Mouse (Mus musculus): Measurements from ENCODE around the gene Pik3ap1. TPM values are rescaled to one million over a fixed set of nuclear protein-coding genes. Genes with fewer than 3 reads are reported as not detected.
A peak's percentile ranks its signal among the peaks of the same experiment; 100 is the strongest.

Pik3ap1 gene
- total RNA-seq, 4 experiments from 2014 or later: 0.15 to 0.58 (median 0.37) TPM

DNA sequence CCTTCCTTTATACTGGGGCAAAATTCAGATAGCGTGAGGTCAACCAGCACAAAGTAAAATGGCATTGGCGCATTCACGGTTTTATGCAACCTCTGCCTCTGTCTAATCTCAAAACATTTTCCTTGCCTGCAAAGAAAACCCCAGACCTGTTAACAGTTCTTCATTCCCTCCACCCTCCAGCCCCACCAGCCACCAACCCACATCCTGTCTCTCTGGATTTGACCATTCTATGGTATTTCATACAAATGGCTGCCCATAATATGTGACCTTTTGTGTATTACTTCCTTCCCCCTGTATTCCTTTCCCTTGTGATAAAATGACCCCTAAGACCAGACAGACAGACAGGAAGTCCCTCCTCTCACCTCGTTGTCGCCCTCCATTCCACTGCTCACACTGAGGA is 102.2 kb downstream of the Pik3ap1 start:
- DNase-seq (ENCODE audit: low spot score in 2 of 2): no peak

DNA sequence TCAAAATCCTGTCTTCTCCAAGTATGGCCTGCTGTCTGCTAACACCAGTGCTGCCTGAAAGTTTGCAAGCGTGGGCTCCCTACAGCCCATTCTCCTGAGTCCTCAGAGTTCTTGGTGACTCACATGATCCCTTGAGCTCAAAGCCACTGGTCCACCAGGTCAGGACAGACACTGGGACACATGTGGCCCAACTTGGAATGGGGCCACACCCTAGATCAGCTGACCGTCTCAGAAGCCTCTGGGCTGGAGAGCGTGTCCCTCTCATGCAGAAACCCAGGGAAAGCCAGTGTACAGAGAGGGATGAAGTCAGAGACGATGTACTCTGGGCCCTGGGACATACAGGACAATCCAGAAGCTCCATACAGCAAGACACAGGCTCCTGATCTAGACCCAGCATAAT is 102.7 kb downstream of the Pik3ap1 start:
- no peak for DNase-seq (ENCODE audit: low spot score in 2 of 2)

DNA sequence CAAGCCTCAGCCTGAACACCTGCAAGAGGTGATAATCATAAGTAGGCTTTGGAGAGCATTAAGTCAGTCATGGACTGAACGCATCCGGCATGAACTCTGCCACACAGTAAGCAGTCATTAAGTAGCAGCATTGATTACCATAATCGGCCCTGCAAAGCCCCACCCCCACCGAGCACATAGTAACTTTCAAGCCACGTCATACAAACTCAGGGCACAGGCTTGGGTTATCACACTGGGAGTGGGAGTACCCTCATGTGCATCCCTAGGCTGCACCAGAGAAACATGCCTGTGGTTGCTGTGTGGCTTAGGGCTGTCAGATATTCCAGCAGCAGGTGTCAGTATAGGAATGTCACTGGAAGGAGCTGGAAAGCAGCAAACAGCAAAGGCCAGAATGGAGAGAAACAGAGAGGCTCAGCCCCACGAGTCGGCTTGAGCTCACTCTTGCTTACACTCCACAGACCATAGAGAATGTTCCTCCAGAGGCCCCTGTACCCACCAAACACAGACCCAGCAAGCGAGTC is 105.1 kb downstream of the Pik3ap1 start:
- DNase-seq (ENCODE audit: low spot score in 2 of 2): no peak

DNA sequence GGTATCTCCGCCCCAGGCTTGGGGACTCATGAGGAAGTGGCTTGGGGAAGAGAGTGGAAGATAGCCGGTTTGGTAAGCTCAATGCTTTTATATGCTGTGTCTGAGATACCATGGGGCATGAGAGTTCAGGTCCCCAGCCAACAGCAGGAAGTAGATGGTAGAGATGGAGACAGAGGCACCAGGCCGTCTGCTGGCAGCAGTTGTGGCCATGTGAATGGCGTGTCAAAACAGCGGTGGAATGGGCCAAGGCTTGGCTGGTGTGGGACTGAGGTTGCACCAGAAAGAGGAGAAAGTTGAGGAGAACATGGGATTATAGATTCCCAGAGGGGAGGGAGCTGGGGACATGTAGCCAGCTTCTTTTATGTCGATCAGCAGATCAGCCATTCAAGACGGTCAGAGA is 106.3 kb downstream of the Pik3ap1 start:
- no peak for DNase-seq (ENCODE audit: low spot score in 2 of 2)

DNA sequence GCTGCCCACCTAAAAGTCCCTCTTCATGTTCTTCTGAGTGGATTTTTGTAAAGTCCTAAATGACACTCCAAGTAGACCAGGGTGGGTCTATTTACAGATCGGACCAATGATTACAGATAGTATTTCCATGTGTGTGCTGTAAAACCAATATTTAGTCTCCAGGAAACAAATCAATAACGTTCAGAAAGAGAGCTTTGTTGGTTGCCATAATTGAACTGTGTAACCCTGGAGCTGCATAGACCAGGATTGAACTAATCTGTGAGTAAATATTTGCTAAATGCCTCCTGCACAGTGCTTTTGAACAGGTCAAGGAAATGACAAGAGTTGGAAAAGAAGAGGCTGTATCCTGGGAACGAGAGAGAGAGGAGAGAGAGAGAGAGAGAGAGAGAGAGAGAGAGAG is 109.3 kb downstream of the Pik3ap1 start:
- no peak for DNase-seq (ENCODE audit: low spot score in 2 of 2)

DNA sequence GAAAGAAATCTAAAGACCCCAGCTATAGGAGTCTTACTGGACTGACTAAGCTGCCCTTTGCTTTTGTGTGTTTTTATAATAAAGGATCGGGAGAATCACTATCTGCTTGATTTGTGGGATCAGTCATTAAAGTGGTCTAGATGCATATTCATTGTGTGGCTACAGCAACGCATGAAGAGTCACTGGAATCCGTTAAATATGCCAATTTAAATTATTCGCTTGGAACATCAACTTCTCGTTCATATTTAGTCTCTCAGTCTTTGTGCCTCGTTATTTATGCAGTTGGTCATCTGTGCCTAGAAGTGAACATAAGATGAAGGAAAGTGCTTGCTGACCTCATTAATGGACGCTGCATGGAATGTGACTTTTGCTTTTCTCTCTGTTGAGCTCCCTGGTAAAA is 114.0 kb downstream of the Pik3ap1 start:
- no peak for DNase-seq (ENCODE audit: low spot score in 2 of 2)

DNA sequence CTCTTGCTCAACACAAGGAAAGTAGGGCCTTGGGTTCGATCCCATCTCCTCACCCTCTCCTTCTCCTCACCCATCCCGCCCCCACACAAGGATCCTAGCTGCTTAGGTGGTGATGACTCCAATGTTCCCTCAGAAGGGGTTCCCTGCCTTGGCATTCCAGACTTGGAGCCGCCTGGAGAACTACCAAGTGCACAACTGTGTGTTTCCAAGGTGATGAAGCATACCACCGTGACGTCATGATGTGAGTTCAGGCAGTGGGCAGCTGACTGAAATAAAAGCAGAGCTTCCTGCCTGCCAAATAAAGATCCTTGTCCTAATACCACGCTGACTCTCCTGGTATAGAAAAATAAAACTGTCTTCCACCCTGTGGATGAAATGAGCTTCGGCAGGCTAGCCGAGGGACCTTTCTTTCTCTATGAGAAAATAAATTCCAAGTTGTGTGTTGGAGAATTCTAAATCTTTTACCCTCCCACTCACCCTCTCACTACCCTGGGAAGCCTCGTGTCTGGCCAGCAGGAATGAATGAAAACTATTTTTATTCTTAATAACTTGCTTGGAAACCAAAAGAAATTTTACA is 114.7 kb downstream of the Pik3ap1 start:
- no peak for DNase-seq (ENCODE audit: low spot score in 2 of 2)

DNA sequence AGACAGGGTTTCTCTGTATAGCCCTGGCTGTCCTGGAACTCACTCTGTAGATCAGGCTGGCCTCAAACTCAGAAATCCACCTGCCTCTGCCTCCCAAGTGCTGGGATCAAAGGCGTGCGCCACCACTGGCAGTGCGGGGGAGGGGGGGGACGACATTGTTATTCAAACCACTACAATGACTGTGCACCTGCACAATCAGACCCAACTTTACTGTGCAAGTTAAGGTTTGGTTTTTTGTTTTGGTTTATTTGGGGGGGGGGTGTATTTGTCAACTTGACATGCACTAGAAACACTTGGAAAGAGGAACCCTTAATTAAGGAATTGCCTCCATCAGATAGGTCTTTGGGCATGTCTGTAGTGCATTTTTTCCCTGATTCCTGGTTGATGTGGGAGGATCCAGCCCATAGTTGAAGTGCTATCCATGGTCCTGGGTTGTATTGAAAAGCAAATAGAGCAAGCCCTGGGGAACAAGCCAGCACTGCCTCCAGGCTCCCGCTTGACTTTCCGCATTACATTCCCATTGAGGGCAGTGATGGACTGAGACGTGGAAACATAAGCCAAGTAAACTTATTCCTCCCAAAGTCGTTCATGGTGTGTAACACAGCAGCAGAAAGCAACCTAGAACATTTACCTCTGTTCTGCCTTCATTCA is 118.5 kb downstream of the Pik3ap1 start:
- DNase-seq (ENCODE audit: low spot score in 2 of 2): no peak

DNA sequence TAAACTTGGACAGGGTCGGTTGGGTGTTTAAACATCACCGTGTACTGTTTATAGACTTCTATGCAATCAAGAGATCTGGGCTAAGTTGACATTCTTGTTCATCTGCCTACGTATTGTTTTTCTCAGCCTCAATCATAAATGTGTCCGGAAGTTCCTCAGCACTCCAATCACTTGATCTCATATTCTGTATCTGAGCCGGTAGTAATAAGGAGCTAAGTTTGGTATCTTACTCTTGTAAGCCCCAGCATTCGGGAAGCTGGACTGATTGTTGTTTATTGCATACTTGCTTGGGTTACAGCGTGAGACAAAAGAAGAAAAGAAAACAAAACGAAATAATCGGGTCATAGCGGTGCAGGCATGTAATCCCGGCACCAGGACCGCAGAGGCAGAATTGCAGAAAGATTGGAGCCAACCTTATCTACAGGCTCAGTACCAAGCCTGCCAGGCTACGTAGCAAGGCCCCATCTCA is 120.5 kb downstream of the Pik3ap1 start:
- DNase-seq (ENCODE audit: low spot score in 2 of 2): no peak

DNA sequence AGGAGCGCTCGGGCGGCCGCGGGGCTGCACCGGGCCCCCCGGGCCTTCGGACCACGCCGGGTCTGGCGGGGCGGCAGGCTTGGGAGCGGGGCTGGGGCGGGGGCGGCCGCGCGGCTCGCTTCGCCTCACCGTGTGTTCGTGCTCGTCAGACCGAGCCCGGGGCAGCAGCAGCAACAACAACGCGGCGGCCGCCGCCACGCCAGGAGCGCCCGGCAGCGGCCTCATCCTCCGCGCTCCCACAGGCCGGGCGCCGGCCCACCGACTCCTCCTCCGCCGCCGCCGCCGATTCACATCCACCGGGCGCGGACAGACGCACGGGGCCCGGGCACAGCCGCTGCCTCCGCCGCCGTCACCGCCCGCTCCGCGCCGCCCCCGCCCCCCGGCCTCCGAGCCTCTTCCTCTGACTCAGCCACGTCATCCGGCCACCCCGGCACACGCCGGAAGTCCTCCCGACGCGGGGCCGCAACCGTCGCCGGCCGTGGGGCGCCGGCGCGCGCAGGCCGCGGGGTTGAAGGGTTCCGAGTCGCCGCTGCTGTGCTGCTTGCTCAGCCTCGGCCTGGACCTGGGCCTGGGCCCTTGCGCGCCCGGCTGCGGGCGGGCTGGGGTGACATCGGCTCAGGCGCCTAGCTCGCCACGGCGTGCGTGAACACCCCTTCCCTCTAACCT is 121.1 kb downstream of the Pik3ap1 start, which contains the start of gene Tm9sf3:
Gene Tm9sf3 (minus strand): TSS at position 368 of the 666 bp plus-strand sequence.
- peak; percentile 74 to 79 for DNase-seq (ENCODE audit: low spot score in 2 of 2)

DNA sequence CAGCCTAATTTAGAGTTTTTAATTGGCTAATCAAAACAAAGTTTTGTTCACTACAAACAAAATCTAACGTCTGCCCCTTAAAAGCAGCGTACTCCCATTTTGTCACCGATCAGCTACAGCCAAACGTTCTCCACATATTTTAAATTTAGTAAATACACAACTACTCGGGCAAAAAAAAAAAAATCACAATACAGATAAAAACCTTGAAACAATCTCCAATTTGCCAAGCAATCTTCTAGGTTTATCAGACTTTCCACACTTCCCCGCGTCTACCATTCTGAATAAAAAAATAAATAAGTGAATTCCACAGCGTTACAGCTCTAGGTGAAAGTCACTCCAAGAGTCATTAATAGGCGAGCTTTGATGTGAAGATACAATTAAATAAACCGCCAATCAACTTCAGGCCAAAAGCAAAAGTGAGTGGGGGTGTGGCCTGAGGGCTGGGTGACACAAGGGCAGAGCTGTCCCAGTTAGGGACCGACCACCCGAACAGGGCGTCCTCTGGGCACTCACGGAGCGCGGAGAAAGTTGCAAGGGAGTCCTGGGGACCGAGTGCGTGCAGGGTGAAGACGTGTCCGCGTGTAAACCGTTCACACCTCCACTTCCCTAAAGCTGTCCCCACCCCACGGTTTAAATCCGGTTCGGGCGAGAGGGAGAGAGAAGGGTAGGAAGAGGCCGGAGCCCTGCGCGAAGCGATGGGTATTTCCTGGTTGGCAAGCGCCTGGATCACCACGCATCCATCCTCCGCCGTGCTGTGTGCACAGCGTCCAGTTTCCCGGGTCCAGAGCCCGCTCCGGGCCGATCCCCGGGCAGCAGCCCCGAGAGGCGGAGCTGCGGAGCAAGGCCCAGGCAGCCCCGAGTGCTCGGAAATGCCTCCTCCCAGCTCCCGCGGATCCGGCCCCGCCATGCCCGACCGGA is 121.9 kb downstream of the Pik3ap1 start:
- DNase-seq (ENCODE audit: low spot score in 2 of 2): peak; percentile 14 to 46

DNA sequence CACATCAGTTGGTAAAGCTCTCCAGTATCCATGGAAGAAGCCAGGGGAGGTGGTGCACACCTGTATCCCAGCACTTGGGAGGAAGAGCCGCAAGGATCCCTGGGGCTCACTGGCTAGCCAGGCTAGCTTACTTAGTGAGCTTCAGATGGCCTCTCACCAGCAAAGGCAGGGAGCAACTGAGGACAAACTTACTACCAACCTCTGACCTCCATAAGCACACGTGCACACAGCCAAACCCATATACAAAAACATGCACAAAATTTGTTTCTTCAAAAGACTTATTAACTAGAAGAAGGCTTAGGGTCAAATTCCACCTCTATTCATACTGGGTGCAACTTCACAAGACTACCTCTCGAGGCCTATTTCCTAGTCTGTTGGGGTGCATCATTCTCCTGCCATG is 124.2 kb downstream of the Pik3ap1 start:
- no peak for DNase-seq (ENCODE audit: low spot score in 2 of 2)

DNA sequence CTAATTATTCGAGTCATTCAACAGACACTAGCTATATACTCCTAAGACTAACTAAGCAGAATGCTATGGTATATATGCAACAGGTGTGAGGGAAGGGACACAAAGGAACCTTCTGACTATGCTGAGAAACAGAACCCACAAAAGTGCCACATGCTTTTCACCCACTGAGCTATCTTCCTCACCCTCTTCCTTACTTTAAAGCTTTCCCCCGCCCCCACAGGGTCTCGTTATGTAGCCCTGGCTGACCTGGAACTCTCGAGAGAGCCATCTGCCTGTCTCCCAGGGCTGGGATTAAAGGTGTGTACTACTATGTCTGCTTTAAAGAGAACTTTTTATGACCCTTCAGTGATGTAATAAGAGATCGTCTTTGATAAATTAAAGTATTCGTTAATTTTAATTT is 125.6 kb downstream of the Pik3ap1 start:
- DNase-seq (ENCODE audit: low spot score in 2 of 2): no peak

DNA sequence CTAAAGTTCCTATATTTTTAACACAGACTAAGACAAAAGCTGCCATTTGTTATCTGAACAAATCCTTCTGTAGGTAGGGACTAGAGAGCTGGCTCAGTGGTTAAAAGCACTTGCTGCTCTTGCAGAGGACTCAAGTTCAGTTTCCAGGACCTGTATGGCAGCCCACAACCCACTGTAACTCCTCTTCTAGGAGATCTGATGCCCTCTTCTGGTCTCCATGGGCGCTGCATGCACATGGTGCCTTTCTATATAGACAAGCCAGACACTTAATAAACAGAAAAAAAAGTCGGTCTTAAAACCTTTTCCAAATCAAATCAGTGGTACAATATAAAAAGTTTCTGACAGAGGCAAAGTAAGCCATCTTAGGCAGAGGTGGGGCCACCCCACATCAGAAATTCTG is 126.2 kb downstream of the Pik3ap1 start:
- DNase-seq (ENCODE audit: low spot score in 2 of 2): no peak

DNA sequence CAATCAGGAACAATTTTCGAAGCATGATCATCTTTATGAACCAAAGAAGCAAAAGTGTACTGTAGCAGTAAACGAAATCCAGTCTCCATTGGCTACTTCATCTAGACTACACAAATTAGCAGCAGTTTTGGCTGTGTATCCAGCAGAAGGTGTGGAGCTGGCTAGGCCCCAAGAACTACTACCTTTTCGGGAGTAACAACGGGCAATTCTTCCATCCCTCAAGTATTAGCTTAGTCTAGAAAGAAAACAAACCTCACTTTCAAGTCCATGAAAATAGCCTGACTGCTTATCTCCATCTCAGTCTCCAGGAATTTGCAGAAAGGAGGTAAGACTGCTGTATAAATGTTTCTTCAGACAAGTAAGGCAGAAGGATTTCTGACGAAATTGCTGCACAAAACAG is 130.3 kb downstream of the Pik3ap1 start:
- DNase-seq (ENCODE audit: low spot score in 2 of 2): no peak

DNA sequence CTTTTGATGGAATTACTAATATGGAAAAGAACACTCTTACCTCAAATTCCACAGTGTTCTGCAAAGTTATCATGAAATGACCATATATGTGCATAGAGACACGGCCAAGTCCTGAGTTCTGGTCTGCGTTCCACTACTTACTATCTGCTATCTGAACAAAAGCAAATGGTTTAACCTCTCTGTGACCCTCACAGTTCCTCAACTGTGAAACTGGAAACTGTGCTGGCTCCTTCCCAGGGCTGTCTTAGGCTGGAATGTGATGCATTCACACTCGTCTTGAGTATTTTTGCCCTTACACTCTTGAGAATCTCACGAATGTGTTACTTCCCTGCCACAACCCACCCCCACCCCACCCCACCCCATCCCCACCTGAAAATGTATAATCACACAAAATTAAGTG is 135.9 kb downstream of the Pik3ap1 start:
- DNase-seq (ENCODE audit: low spot score in 2 of 2): no peak

DNA sequence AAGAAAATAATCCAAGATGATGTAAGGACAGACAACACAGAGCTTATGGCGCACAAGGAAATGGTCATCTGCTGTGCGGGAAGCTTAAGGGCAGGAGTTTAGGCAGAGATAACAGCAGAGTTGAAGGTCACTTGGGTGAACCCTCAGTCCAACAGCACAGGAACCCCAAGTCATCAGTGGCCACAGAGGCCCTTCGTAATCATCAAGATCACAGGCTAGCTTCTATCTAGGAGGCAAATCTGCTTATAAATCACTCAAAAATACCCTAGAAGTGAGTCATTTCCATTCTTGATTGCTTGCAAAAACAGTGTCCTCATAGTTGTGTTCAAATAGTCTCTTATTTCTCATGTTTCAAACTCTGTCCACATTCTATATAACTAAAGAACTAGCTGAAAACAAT is 136.6 kb downstream of the Pik3ap1 start:
- DNase-seq (ENCODE audit: low spot score in 2 of 2): no peak

DNA sequence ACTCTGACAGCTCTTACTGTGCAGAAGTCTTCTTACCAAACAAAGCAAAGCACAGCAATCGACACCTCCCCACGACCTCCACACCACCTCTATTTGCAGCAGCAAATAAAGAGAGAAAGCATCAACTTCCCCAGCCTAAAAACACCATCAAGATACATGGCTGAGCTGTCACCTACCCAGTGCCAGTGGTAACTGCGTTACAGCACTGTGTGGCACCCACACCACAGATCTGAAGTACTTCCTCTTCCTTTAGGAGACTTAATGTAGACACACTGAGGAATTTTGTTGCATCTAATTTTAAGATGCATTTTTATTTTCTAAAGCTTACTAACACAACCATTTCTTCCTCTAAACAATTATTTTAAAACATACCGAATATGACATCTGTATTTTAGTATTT is 138.6 kb downstream of the Pik3ap1 start:
- DNase-seq (ENCODE audit: low spot score in 2 of 2): no peak

DNA sequence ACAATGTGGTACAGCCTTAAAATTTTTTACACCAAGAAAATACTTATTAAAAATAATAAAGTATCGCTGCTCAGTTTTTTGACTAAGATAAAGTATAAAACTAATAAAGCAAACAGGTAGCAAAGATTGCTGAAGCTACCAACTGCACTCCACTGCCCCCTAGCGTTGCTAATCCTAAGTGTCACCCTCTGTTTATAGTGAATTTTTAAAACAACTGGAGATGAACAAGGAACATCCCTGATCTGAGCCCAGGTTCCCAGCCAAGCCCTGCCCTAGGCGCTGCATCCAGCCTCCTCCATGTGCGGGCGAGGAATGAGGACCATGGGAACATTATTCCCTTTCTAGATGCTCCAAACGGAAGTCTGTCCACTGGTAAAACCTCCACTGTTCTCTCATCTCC is 140.3 kb downstream of the Pik3ap1 start:
- peak in 1 of 2 experiments; percentile 27 for DNase-seq (ENCODE audit: low spot score in 2 of 2)

DNA sequence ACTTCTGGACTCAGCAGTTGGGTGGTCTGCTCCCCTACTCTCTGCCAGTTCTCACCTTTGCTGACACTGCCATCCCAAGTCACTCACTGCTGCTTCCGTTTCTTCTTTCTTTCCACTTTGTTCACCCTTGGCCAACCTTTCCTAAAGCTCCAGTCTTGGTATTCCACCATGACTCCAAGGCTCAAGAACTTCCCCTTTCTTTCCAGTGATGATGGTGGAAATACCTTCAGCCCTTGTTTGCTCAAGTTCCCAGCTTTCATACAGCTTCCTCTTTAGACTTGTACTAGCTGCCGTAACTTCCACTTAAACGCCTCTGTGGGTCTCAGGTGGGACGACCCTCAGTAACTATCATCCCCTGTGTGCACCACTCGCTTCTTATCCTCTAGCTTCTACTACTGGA is 142.9 kb downstream of the Pik3ap1 start:
- DNase-seq (ENCODE audit: low spot score in 2 of 2): no peak

DNA sequence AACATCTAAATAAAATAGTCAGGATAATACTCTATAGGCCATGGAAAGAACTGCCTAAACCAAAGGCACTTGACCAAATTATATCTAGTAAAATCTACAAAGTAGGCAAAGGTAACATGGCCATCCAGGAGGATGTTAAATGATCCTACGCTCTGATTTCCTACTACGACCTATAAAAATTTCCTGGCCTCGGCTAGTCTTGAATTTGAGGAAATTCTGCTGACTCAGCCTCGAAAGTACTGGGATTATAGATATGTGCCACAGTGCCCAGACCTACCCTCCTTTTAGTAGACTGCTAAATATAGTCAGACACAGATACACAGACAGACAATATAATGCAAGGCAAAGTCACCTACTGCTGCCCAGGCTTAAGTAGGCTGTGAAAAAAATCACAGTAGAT is 151.2 kb downstream of the Pik3ap1 start:
- DNase-seq (ENCODE audit: low spot score in 2 of 2): no peak

All from gastrocnemius, adult 8-10 months (tissue).